Mouse (Mus musculus) heart, adult 18-20 months (tissue): ENCODE results near the gene Clstn3. TPM values are rescaled to one million over a fixed set of nuclear protein-coding genes. Genes with fewer than 3 reads are reported as not detected.
A peak's percentile ranks its signal among the peaks of the same experiment; 100 is the strongest.
"Not testable (repeated sequence)": the region's sequence is repeated elsewhere in the genome, so short reads cannot be mapped to it uniquely, and the experiment has no call there.

Experiments
- DNase-seq, 2 experiments: peaks; one replicate each; pipeline ENCODE4 v3.0.0; 2021 to 2022; ENCODE audit warnings: mixed read lengths in 1 of 2
- total RNA-seq, 2 experiments: library from RNA; stranded (reverse); gene quantifications; 2 replicates each; pipeline ENCODE4 v1.2.3; 2021

Gene Clstn3
- total RNA-seq, 2 experiments from 2014 or later: 0.30 to 8.2 TPM

GRCm38 (mm10) chr6:124478874-124479572, 14.4 kb upstream of the Clstn3 start:
- no peak for DNase-seq

- DNase-seq: peak; percentile 65 to 73
Observed at GRCm38 (mm10) chr6:124477922-124478651, 13.5 kb upstream of the Clstn3 start.

- DNase-seq: peak in 1 of 2 experiments; percentile 23
Observed at GRCm38 (mm10) chr6:124477221-124477655, 12.6 kb upstream of the Clstn3 start.

GRCm38 (mm10) chr6:124476796-124477195, 12.2 kb upstream of the Clstn3 start:
- no peak for DNase-seq

- DNase-seq: no peak
Observed at GRCm38 (mm10) chr6:124476216-124476615, 11.6 kb upstream of the Clstn3 start.

GRCm38 (mm10) chr6:124475335-124476075, 10.9 kb upstream of the Clstn3 start:
- DNase-seq: not testable (repeated sequence)

GRCm38 (mm10) chr6:124474621-124475020, 10.0 kb upstream of the Clstn3 start:
- DNase-seq: no peak

GRCm38 (mm10) chr6:124472801-124473200, 8.2 kb upstream of the Clstn3 start:
- DNase-seq: peak; percentile 33 to 71

GRCm38 (mm10) chr6:124471783-124472638, 7.4 kb upstream of the Clstn3 start:
- DNase-seq: not testable (repeated sequence)

GRCm38 (mm10) chr6:124471121-124471520, 6.5 kb upstream of the Clstn3 start:
- no peak for DNase-seq

GRCm38 (mm10) chr6:124465729-124466128, 1.1 kb upstream of the Clstn3 start:
- DNase-seq: no peak

GRCm38 (mm10) chr6:124465299-124465698, 705 bp upstream of the Clstn3 start:
- DNase-seq: no peak

- DNase-seq: no peak
Observed at GRCm38 (mm10) chr6:124463881-124464291, 708 bp downstream of the Clstn3 start.

GRCm38 (mm10) chr6:124459388-124459787, 5.2 kb downstream of the Clstn3 start:
- DNase-seq: no peak

GRCm38 (mm10) chr6:124458505-124458904, 6.1 kb downstream of the Clstn3 start:
- no peak for DNase-seq

GRCm38 (mm10) chr6:124457827-124458226, 6.8 kb downstream of the Clstn3 start:
- no peak for DNase-seq

GRCm38 (mm10) chr6:124456243-124456642, 8.4 kb downstream of the Clstn3 start:
- no peak for DNase-seq

- no peak for DNase-seq
Observed at GRCm38 (mm10) chr6:124453756-124454155, 10.8 kb downstream of the Clstn3 start.

GRCm38 (mm10) chr6:124451995-124452394, 12.6 kb downstream of the Clstn3 start:
- no peak for DNase-seq

- DNase-seq: no peak
Observed at GRCm38 (mm10) chr6:124449668-124450383, 14.8 kb downstream of the Clstn3 start.
